Mouse (Mus musculus): ENCODE data around the gene Vopp1. TPM values are rescaled to one million over a fixed set of nuclear protein-coding genes. Genes with fewer than 3 reads are reported as not detected.

The Vopp1 gene
- polyA plus RNA-seq (2014; fragmentation: Illumina TruSeq; extraction: RNeasy Lipid Tissue Mini Kit (QIAGEN cat#74804); ENCODE audit: low read depth, low replicate concordance) = 18.6 TPM

DNA sequence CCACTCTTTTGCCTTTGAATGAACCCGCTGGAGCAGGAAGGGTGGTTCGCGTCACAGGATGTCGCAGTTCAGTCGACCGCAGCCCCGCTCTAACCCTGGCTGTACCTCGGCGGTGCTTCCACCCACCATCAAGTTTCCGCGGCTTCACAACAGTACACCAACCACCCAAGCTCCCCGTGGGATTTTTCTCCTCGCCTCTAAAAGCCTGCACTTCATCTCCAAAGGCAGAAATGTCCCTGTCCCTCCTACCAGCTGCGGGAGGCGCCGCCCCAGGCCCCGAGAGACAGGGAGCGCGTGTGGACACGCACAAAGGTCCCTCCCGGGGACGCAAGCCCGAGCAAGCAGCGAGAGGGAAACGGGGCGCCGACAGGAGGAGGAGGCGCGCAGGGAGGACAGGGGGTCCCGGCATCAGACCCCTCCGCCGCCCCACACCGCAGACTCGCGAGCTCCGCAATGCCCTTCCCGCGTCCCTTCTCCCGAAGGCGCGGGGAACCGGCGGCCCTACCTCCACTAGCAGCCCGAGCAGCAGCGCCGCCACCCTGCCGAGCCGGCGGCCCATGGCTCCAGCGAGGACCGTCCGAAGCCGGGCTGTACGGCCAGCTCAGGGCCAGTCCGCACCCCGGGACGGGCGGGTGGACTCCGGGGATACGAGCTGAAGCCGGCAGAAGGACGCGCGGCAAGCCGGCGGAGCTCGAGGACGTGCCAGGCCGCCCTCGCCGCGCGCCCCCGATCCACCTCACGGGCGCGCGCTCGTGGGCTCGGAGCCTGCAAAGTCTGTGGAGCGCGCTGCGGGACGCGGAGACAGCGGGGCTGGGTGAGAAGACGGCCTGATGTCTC, at the start of gene Vopp1:
Gene Vopp1 (minus strand): TSS at position 738 of the 837 bp plus-strand sequence.

DNA sequence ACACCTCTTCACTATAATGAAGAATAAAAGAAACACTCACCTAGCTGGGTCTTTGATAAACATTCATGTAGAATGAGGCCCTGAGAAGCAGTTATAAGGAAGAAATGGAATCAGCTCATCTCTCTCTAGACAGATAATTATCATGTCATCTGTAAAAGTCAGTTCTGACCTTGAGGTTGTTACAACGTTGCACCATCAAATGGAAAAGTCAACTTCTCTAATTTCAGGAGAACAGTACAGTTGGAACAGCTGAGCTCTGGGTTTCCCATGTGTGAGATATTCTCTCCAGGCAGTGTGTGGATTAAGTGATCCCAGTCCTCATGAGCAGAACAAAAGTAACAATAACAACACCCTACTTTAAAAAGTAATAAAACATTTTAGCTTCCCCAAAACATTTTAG, 25.3 kb upstream of the Vopp1 start, which contains the start of gene Vmn1r21:
Gene Vmn1r21 (minus strand): TSS at position 58 of the 400 bp plus-strand sequence.

DNA sequence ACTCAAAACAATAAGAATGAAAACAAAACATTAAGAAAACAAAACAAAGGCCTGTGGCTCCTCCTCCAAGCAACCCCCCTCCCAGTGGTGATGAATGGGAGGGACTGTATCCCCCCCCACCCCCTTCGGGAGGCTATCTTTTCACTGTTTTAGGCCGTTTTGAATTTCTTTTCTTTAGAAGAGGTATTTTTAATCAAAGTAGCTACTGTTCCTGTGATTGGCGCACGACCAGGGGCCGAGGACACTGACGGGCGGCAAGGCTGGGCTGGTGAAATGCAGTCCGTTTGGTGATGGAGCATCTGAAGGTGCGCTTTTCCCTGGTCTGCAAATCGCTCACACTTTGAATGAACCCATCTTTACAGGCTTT, 122.6 kb downstream of the Vopp1 start, which contains the start of gene Lancl2:
Gene Lancl2 (plus strand): TSS at position 165 of the 367 bp plus-strand sequence.

DNA sequence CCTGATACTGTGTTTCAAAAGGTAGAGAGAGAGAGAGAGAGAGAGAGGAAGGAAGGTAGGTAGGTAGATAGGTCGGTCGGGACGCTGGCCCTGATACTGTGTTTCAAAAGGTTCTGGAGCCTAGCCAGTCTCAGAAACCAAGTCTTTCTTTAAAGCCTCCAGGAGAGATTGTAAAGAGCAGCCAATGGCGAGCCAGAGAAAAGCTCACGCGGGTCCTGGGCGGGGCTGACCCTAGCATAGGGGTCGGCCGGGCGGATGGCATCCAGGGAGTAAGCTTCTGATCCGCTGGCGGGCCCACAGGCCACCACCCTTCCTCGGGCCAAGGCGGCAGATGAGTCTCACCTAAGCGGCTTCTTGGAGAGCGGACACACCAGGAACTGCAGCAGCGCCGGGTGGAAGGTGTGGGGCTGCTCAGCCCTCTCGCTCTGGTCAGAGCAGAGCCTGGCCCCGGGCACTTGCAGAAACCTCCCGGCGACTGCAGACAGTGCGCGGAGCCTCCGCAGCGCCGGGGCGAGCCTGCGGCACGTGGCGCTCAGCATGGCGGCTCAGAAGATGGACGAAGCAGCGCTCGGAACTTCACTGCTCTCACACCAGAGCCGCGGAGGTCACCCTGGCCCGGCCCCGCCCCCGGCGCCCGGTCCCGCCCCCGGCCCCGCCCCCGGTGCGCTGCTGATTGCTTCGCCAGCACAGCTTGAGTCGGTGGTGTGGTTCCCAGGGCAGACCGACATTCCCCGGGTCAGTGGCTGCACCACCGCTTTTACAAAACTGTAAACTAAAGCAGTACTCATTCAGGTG, 133.3 kb downstream of the Vopp1 start, which contains the start of gene Pyurf:
Gene Pyurf (minus strand): TSS at position 612 of the 795 bp plus-strand sequence.

Other genes with a start within 250 kb of the Vopp1 start
- 12.6 TPM for gene Herc6, start 244.2 kb downstream of the Vopp1 start, polyA plus RNA-seq (2014; fragmentation: Illumina TruSeq; extraction: RNeasy Lipid Tissue Mini Kit (QIAGEN cat#74804); ENCODE audit: low read depth, low replicate concordance)
- gene Pyurf, start 133.1 kb downstream of the Vopp1 start, polyA plus RNA-seq (2014; fragmentation: Illumina TruSeq; extraction: RNeasy Lipid Tissue Mini Kit (QIAGEN cat#74804); ENCODE audit: low read depth, low replicate concordance) = 44.0 TPM
- 22.4 TPM for gene Lancl2, start 122.6 kb downstream of the Vopp1 start, polyA plus RNA-seq (2014; fragmentation: Illumina TruSeq; extraction: RNeasy Lipid Tissue Mini Kit (QIAGEN cat#74804); ENCODE audit: low read depth, low replicate concordance)
- gene Vmn1r21, start 25.2 kb upstream of the Vopp1 start, polyA plus RNA-seq (2014; fragmentation: Illumina TruSeq; extraction: RNeasy Lipid Tissue Mini Kit (QIAGEN cat#74804); ENCODE audit: low read depth, low replicate concordance) = not detected
- gene Vmn1r22, start 82.9 kb upstream of the Vopp1 start, polyA plus RNA-seq (2014; fragmentation: Illumina TruSeq; extraction: RNeasy Lipid Tissue Mini Kit (QIAGEN cat#74804); ENCODE audit: low read depth, low replicate concordance) = not detected
- gene Vmn1r23, start 101.7 kb upstream of the Vopp1 start, polyA plus RNA-seq (2014; fragmentation: Illumina TruSeq; extraction: RNeasy Lipid Tissue Mini Kit (QIAGEN cat#74804); ENCODE audit: low read depth, low replicate concordance) = not detected
- not detected for gene Vmn1r24, start 136.3 kb upstream of the Vopp1 start, polyA plus RNA-seq (2014; fragmentation: Illumina TruSeq; extraction: RNeasy Lipid Tissue Mini Kit (QIAGEN cat#74804); ENCODE audit: low read depth, low replicate concordance)
- not detected for gene Vmn1r25, start 155.7 kb upstream of the Vopp1 start, polyA plus RNA-seq (2014; fragmentation: Illumina TruSeq; extraction: RNeasy Lipid Tissue Mini Kit (QIAGEN cat#74804); ENCODE audit: low read depth, low replicate concordance)
- not detected for gene Vmn1r26, start 190.0 kb upstream of the Vopp1 start, polyA plus RNA-seq (2014; fragmentation: Illumina TruSeq; extraction: RNeasy Lipid Tissue Mini Kit (QIAGEN cat#74804); ENCODE audit: low read depth, low replicate concordance)